Mouse (Mus musculus) lung, adult 2 months (tissue): ENCODE data around the gene Myo9b.

Experiments used
- CTCF ChIP-seq: fragments of 200-500 bp; IDR thresholded peaks from 2 replicates; pipeline ENCODE4 v1.5.1; 2011; ENCODE audit warnings: mild to moderate bottlenecking, low read length, control low read depth; ENCODE audit not compliant: insufficient read depth
- POLR2A ChIP-seq: fragments of 200-500 bp; IDR thresholded peaks from 2 replicates; pipeline ENCODE4 v1.6.1; 2011; ENCODE audit warnings: low read depth, mild to moderate bottlenecking, control low read depth, low read length, borderline replicate concordance; ENCODE audit errors: extremely low read depth

GRCm38 (mm10) chr8:71403107-71403885, 130.8 kb downstream of the Myo9b start:
- TF ChIP-seq POLR2A (no peak), CTCF (no peak)
